Mouse (Mus musculus) mouse trophoblast stem cell (cell line): ENCODE results near the gene Pard3.

Experiments
- in situ Hi-C, 2 experiments: fragments of 300-500 bp; cut with MseI, MboI; formaldehyde crosslinking; loops; 2 replicates in 1 of 2; 3 replicates in 1 of 2; pipeline ENCODE4 v1.15.1; 2025

Pard3 gene

DNA sequence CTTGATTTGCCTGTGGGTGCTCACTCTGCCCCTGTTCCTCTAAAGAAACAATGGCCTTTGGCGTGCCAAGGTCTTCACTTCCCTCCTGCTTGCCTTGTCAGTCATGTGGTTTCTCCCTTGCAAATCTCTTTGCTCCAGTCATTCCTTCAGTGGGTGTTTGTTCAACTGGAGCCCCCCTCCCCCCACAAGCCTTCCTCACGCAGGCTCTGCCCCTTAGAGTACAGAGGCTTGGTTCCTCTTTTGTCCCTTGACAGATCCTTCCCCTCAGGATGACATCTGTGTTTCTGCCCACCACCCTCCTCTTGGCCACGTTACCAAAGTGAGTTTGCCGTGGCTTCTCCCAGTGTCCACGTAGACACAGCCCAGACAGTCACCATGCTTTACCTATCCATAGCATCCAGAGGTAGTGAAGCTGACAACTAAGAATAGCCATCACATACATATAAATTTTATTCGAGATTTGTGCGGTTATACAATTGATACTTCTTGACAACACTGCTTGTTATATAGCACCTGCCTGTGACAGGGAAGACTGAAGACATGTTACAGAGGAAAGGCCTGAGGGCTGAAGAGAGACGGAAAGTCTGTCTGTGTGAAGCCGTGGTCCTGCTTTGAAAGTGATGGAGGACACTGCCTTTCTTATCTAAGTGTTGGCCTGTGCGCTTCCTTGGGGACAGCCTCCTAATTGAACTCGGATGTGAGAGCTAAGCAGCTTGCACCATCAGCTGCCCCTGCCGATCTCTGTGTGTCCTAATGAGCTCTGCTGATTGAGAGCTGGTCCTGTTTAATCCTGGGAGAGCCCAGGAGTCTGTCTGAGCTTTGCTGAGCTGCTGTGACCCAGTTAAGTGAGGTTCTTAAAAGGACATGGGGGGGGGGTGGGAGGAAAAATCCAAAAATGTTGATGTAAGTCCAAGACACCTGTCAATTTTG is 266.8 kb downstream of the Pard3 start:
- in situ Hi-C loops: loop anchor here in 1 of 2 experiments (10.0 kb wide), 1 partner anchor 254 kb away; no protein-coding TSS in a partner anchor

DNA sequence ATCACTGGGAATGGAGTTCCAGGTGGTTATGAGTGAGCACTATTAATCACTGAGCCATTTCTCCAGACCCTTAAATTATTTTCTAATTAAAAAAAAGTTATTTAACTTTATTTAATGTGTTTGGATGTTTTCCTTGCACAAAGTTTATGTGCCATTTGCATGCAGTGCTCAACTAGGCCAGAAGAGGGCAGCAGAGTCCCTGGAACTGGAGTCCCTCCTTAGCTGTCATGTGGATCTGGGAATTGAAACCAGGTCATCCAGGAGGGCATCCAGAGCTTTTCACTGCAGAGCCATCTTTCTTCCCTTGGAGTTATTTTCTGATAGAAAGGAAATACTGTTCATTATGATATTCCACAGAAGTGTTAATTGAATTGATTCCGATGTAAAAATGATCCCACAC is 268.1 kb downstream of the Pard3 start:
- in situ Hi-C loops: loop anchor here in 1 of 2 experiments (10.0 kb wide), 1 partner anchor 253 kb away; no protein-coding TSS in a partner anchor

DNA sequence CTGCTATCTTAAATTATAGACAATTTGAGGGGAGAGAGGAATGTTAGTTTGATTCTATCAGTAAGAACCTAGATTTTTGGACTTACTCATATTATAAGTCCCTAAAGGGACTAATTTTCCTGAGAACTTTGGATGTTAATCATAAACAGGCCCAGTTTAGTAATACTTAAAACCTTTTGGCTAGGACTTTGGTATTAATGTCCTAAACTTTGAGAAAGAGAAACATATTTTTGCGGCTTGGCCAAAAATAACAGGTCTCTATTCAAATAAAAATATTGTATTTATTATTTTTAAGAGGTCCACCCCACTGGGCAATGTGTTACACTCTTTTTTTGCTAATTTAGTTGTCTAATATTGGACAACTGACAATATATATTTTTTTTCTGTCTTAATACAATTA is 271.5 kb downstream of the Pard3 start:
- in situ Hi-C loops: loop anchor here in 1 of 2 experiments (10.0 kb wide), 1 partner anchor 250 kb away; no protein-coding TSS in a partner anchor

DNA sequence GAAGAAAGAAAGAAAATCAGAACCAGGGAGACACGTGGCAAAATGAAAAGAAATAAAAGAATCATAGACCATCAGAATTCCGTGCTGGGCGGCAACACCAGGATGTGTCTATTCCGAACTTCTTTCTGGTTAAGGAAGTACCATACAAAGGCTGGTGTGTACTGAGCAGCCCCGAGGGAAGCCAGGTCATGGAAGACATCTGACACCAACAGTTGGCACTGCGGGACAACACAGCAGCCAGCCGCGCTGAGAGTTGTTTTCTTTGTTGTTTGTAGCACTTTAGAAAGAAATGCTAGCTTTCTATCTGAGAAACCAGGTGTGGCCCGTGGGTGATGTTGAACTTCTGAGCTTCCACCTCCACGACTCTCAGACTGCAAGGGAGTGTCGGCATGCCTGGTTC is 274.5 kb downstream of the Pard3 start:
- in situ Hi-C loops: loop anchor here in 1 of 2 experiments (10.0 kb wide), 1 partner anchor 247 kb away; no protein-coding TSS in a partner anchor

DNA sequence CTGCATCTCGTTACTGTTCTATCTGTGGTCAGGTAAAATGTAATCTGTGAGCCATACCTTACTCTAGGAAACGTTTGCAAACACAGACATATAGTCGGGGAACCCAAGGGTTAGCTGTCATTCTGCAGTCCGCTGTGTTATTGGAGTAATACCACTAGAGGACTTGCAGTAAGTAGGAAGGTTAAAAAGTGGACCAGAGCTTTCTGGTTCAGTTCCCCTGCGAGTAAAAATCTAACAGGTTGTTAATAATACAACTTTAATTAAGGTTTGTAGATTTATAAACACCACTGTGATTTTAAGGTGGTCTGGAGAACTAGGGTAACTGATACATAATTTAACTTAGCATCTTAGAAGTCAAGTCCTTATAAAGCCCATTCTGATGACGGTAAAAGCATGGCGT is 277.4 kb downstream of the Pard3 start:
- in situ Hi-C loops: no loop called here

DNA sequence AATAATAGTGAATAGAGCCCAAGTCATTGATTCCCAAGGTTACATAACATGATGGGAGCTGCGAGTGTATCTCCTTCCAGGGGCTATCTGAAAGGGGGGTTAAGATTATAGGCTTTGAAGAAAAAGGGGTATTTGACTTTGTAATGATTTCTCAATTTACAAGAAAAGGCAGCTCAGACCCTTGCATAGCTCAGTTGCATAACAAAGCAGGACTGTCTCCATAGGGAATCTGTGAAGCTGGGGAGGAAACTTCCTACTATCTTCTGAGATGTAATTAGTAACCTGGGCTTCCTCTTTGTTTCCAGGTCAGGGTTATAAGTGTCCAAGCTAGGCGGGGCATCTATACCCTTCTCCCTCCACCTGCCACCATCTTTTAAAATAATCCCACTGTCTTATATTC is 279.4 kb downstream of the Pard3 start:
- in situ Hi-C loops: no loop called here

DNA sequence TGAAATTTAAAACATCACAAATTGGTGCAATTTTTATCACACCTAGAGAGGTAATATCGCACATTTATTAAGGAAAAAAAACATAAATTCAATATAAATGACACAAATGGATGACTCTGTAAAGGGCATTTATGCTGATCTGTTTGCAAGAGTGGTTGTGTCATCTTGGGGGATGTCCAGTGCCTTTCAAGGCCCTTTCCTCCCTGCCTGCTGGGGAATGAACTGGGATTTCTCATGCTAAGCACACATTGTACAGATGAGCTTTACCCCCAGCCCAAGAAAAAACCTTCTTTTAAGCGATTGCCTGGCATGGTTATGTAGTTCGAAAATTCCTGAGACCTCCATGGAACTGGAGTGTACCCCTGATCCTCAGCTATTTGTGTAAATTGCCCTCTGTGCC is 280.7 kb downstream of the Pard3 start:
- in situ Hi-C loops: no loop called here

DNA sequence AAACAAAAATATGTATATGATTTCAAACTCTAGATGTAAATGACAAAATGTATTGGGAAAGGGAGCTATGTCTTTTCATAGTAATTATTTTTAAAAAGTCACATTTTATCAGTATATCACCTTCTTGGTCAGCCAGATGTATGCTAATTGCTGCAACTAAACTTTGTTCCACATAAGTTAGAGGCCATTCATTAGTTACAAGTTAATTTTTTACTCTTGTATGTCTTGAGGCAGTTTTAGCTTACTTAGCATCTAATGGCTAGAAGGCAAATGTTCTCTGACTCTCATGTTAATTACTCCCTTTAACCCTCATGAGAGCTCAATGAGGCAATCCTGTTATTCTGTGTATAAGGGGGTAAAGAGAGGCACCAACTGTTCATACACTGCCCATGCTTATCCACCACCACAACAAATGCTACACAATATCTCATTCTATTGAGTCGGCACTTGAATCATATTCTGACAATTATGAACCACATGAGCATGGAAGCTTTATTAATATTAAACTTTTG is 282.3 kb downstream of the Pard3 start:
- in situ Hi-C loops: no loop called here

DNA sequence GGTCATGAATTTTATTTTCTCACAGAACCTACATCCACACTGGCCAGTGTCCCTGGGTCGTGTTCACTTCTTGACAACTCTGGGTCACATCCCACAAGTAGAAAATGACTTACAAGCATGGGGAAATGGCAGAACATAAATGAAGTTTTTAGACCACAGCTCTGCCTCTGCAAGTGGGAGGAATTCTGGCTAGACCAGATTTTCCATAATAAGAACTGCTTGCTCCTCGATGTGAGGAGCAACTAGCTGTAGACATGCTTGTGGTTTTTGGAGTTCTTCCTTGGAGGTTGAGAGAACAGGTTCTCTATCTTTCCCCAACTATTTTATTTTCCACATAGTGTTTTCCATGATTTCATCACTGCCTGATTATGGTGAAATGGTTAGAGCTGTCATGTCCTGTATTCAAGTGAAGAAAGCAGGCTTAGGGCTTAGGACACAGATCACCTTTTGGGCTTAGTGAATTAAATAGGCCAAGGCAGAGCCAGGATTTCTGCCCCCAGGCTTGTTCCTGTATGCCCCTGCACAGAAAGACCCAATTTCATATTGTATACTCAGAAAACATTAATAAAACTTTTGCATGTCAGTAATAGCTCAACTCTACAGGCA is 284.3 kb downstream of the Pard3 start:
- in situ Hi-C loops: no loop called here

DNA sequence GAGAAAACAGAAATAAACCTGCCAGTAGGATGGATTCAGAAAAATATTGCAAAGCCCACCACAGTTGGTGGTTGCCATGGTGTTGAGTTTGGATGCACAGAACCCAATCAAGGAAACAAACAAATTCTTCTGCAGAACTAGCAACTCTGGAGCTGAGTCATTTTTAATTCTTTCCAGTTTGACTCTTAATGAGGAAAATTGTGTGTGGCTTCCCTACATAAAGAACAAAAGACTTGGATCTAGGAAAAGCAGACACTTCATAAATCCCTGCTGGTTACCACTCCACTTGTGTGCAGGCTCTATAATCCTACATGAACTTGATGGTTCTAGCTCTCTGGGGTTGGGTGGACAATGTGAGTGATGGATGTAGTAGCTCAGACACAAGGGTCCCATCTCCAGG is 298.1 kb downstream of the Pard3 start:
- in situ Hi-C loops: no loop called here

DNA sequence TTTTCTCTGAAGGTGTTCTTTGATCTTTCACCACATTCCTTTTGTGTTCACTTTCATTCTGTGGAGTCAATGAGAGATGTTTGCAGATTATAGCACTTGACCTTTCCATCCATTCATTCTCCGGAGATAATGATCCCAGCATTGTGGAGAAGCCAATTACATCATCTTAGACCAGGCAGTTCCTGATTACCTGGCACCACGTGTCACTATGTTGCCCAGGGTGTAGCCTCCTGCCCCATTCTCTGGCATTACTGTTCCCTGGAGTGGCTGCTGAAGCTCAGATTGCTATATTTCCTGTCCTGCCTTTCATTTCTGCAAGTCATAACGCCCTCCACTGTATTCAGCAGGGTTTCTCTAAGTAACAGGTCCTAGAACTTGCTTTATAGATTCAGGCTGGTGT is 304.7 kb downstream of the Pard3 start:
- in situ Hi-C loops: no loop called here

DNA sequence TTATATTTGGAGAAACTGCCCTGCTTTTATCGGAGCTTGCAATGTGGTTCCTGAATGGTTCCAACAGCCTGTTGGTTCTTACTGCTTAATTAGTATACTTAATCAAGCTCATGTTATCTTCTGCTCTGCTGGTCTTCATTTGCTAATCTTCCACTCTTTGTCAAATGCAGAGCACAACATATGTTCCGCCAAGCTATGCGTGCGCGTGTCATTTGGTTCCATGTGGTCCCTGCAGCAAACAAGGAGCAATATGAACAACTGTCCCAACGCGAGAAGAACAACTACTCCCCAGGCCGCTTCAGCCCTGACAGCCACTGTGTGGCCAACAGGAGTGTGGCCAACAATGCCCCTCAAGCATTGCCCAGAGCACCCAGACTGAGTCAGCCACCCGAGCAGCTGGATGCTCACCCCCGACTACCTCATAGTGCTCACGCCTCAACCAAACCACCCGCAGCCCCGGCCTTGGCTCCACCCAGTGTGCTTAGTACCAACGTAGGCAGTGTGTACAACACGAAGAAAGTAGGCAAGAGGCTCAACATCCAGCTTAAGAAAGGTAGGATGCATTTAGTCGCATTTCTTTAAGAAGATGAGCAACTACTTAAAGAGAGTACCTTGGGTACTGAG is 307.7 kb downstream of the Pard3 start:
- in situ Hi-C loops: no loop called here

DNA sequence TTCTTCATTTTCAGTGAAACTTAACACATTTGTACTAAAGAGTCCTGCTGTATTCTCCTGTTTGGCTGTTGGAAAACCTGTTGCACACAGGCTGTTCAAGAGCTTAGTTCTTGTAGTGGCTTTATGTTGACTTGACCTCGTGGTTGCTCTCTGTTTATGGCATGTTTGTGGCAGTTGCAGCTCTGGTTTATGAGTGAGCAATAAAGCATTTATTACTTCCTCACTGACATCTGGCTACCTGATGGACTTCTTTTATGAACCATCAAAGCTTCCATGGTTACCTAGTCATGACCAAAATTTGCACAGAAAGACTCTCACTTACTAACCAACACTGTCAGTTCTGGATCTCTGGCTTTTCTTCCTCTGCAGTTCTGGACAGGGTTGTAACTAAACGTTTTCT is 314.1 kb downstream of the Pard3 start:
- in situ Hi-C loops: no loop called here

DNA sequence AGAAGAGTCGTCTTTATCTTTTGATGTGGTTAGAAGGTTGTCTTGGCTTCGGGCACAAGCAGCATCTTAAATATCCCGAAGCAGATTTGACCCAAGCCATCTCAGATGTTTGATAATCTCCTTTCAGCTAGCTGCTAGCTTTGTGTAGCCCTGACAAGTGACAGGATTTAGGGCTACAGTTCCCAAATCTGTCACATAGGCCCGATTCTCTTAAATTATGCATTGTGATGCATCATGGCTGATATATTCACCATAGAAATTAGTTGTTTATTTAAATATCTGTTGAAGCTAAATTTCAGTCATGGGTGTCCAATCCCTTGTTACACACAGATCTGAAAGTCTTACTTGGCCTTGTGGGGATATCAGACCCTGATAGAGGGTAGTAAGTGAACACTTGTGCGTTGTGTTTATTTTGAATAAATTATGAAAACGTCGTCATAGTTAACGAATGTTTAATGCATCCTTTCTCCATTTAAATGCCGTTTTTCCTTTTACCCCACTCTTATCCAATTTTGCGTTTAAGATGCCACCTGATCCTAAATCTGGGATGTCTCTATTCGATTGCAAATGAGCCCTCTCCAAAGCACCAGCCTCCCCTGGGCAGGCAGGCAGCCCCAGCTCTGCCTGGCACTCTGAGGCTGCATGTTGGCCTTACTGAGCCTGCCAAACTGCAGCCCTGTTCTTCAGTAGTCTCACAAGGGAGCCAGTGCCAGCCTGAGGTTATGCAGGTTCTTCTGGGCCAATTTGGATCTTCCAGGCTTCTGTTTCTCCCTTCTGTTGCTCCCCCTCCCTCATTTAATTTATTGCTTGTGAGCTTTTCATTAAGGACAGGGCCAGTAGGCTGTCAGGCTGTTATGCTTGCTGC is 315.5 kb downstream of the Pard3 start:
- in situ Hi-C loops: no loop called here

DNA sequence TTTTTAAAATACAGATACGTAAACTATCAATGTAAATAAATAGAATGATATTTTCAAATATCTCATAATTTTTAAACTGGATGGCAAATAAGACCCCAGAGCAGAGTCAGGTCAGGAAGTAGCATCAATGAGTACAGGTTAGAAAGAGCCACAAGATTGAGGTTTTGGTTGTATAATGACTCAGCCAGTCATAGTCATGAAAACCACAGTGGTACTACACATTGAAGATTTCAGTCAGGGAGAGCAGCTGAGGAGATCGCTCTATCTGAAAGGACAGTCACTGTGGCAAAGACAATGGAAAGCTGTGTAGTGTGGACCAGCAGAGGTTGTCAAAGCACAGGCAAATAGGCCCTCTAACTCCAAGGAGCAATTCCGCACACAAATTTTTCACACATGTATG is 317.6 kb downstream of the Pard3 start:
- in situ Hi-C loops: no loop called here

DNA sequence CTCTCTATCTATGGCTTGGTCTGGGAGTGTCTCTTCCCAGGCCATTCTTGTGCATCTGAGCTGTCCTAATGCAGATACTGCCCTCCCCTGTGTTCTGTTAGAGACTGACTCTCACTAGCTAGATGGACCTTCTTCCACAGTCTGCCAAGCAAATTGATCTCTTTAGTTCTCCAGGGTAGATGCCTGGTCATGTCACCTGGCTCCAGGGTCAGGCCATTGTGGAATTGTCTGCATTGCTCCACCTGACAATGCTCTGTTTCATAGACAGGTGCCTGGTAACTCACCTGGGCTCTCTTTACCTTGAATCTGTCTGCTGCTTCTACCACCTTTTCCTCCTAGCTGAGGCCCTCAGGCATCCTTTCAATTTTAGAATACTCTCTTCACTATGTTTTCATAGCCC is 329.0 kb downstream of the Pard3 start:
- in situ Hi-C loops: no loop called here

DNA sequence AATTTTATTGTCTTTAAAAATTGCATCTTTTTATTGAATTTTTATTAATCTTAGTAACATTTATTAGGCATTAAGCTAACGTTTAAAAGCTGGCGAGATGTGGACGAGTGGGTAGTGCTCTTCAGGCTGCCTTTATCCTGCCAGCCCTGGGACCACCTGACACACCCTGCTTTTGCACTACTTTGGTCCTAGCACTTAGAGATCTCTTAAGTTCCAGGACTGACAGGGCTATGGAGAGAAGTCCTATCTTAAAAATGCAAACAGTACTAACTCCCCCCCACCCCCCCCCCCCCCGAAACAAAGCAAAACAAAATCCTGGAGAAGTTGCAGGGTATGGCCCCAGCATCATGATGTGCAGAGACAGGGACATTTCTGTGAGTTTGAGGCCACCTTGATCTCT is 331.8 kb downstream of the Pard3 start:
- in situ Hi-C loops: no loop called here

DNA sequence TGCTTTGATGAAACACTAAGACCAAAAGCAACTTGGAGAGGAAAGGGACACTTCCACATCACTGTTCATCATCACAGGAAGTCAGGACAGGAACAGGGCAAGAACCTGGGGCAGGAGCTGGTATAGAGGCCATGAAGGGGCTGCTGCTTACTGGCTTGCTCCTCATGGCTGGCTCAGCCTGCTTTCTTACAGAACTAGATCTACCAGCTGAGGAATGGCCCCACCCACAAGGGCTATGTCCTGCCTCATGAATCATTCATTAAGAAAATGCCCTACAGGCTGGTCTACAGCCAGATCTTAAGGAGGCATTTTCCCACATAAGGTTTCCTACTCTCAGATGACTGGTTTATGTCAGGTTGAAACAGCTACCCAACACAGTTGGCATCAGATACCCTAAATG is 342.1 kb downstream of the Pard3 start:
- in situ Hi-C loops: no loop called here

DNA sequence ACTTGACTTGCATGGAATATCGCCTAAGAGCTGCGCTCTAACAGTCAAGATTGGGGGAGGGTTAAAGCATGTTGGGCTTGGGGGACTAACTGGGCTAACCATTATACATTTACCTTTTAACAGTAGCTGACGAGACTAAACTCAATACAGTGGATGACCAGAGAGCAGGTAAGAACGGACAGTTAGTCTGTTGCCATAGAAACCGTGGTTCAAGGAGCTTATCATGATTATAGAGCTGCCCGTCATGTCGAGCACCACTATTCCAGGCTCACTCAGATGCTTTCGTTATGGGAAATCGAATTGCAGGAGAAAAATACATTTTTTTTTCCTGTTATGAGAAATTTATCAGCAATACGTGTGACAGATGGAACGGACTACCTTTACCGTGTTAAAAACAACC is 346.9 kb downstream of the Pard3 start:
- in situ Hi-C loops: no loop called here

DNA sequence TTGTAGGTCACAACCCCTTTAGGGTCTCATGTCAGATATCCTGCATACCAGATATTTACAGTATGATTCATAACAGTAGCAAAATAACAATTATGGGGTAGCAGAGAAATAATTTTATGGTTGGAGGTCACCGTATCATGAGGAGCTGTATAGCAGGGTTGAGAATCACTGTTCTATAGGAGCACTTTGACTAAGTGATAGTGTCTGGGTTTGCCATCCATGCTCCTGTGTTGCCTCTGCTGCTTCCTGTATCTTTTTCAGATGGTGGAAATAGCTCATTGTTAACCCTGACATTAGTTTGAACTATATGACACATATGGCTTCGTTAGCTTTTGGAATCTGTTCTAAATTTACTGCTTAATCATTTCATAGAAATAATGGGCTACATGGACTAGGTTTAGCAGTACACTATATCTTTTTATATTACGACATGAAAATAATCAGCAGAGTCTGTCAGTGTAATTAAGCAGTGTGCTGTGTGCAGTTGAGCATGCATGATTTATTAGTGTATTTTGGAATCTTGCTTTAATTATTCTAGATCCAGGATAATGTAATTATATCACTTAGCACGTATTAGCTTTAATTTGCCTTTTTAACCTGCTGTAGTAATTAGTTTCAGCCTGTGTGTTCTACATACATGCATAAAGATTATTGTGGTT is 347.6 kb downstream of the Pard3 start:
- in situ Hi-C loops: no loop called here

DNA sequence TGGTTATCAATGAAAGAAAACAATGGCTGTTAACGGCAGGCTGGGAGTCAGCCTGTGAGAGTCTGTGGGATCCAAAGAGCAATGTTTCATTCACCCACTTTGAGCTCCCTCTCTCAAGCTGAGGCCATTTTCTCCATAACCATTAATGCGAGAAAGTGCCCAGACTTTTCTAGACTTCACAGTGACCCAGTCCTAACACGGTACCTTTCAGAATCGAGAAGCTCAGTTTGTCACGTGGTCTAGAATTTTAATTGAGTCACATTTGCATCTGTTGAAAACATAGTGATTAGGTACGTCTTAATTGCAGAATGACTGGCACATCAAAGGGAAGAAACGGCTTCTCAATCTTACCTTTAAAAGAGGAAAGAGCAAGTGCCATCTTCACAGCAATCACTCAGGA is 359.3 kb downstream of the Pard3 start:
- in situ Hi-C loops: no loop called here
